Mouse (Mus musculus) myocyte (in vitro differentiated cells): ENCODE measurements at regions not wholly inside any gene's neighbourhood (a gene's known extent, or its start where the extent isn't known, plus 50 kb on each side); places are given as distances from the start of the nearest gene placed in this dataset.

ENCODE experiments used
- H3K27me3 ChIP-seq: one replicate; pipeline ENCODE4 v1.6.1; 2011; ENCODE audit not compliant: control insufficient read depth, insufficient read depth, insufficient read length
- H3K36me3 ChIP-seq: one replicate; pipeline ENCODE4 v1.6.1; 2011; ENCODE audit not compliant: control insufficient read depth, insufficient read depth
- H3K4me2 ChIP-seq: one replicate; pipeline ENCODE4 v1.6.1; 2011; ENCODE audit warnings: low read depth, control low read depth
- H3K4me3 ChIP-seq: one replicate; pipeline ENCODE4 v1.5.1; 2011; ENCODE audit warnings: mild to moderate bottlenecking, control low read depth, moderate library complexity
- H3K79me2 ChIP-seq: one replicate; pipeline ENCODE4 v1.6.1; 2011; ENCODE audit not compliant: control insufficient read depth, insufficient read depth
- H3ac ChIP-seq: one replicate; pipeline ENCODE4 v1.6.1; 2011; ENCODE audit not compliant: control insufficient read depth, insufficient read length
- CEBPB ChIP-seq: IDR thresholded peaks from 2 replicates; pipeline ENCODE4 v1.6.1; 2011; ENCODE audit warnings: mild to moderate bottlenecking, moderate library complexity; ENCODE audit not compliant: poor library complexity, insufficient read depth, severe bottlenecking
- E2F4 ChIP-seq: IDR thresholded peaks from one replicate; pipeline ENCODE4 v1.6.1; 2011; ENCODE audit warnings: mild to moderate bottlenecking, control low read depth, moderate library complexity; ENCODE audit not compliant: insufficient read depth
- MAX ChIP-seq: IDR thresholded peaks from one replicate; pipeline ENCODE4 v1.6.1; 2011; ENCODE audit warnings: low read depth, mild to moderate bottlenecking, control low read depth
- MYOD1 ChIP-seq, 3 experiments: IDR thresholded peaks; one replicate each; pipeline ENCODE4 v1.6.1; 2011; ENCODE audit warnings: control low read depth in 2 of 3, low read depth in 2 of 3, mild to moderate bottlenecking in 2 of 3, moderate library complexity in 1 of 3; ENCODE audit not compliant: insufficient read length in 2 of 3, control insufficient read depth in 1 of 3
- MYOG ChIP-seq, 3 experiments: IDR thresholded peaks; one replicate each; pipeline ENCODE4 v1.6.1; 2011; ENCODE audit warnings: control low read depth in 2 of 3, low read depth in 2 of 3, mild to moderate bottlenecking in 2 of 3; ENCODE audit not compliant: insufficient read length in 2 of 3, control insufficient read depth in 1 of 3, insufficient read depth in 1 of 3
- POLR2A ChIP-seq: IDR thresholded peaks from one replicate; pipeline ENCODE4 v1.6.1; 2011; ENCODE audit warnings: low read depth, mild to moderate bottlenecking, control low read depth, moderate library complexity; ENCODE audit not compliant: insufficient read length
- POLR2AphosphoS2 ChIP-seq: IDR thresholded peaks from one replicate; pipeline ENCODE4 v1.6.1; 2011; ENCODE audit warnings: low read depth, control low read depth; ENCODE audit not compliant: insufficient read length
- REST ChIP-seq: IDR thresholded peaks from one replicate; pipeline ENCODE4 v1.6.1; 2011; ENCODE audit warnings: mild to moderate bottlenecking, control low read depth, moderate library complexity; ENCODE audit not compliant: insufficient read depth, insufficient read length
- SRF ChIP-seq: IDR thresholded peaks from one replicate; pipeline ENCODE4 v1.6.1; 2011; ENCODE audit warnings: low read depth; ENCODE audit not compliant: control insufficient read depth, insufficient read length
- TCF12 ChIP-seq: IDR thresholded peaks from one replicate; pipeline ENCODE4 v1.6.1; 2011; ENCODE audit warnings: mild to moderate bottlenecking, control low read depth; ENCODE audit not compliant: poor library complexity, insufficient read depth, severe bottlenecking
- TCF3 ChIP-seq: IDR thresholded peaks from one replicate; pipeline ENCODE4 v1.6.1; 2011; ENCODE audit warnings: low read depth, control low read depth; ENCODE audit not compliant: insufficient read length
- USF1 ChIP-seq: IDR thresholded peaks from one replicate; pipeline ENCODE4 v1.6.1; 2011; ENCODE audit warnings: low read depth, mild to moderate bottlenecking, control low read depth, moderate library complexity

GRCm38 (mm10) chr10:126625466-126625865 is 275.7 kb downstream of the Atp23 start:
- Histone ChIP-seq H3K79me2 (no peaks in the 10 kb centered on the region), H3K4me2 (no peak overlapping the region), H3ac (no peak overlapping the region), H3K4me3 (no peak overlapping the region), H3K27me3 (no peaks in the 10 kb centered on the region), H3K36me3 (no peaks in the 10 kb centered on the region)
- TF ChIP-seq MAX (no peak), REST (peak; percentile 25)

- Histone ChIP-seq H3K27me3 (no peaks in the 10 kb centered on the region), H3K36me3 (no peaks in the 10 kb centered on the region), H3K4me2 (no peak overlapping the region), H3ac (no peak overlapping the region), H3K79me2 (no peaks in the 10 kb centered on the region), H3K4me3 (no peak overlapping the region)
- TF ChIP-seq POLR2AphosphoS2 (no peak), REST (no peak), MAX (no peak), MYOG (IDR thresholded peaks at IDR 0.05; ENCODE audit: control insufficient read depth in 1 of 3, insufficient read depth in 1 of 3, insufficient read length in 2 of 3, low read depth in 2 of 3) (no peak), MYOD1 (IDR thresholded peaks at IDR 0.05; ENCODE audit: control insufficient read depth in 1 of 3, insufficient read length in 2 of 3, low read depth in 2 of 3) (no peak), TCF3 (no peak), USF1 (no peak), SRF (no peak), CEBPB (no peak), E2F4 (no peak), TCF12 (no peak), POLR2A (no peak)
These were observed 280.4 kb downstream of the Atp23 start for GRCm38 (mm10) chr10:126620802-126621201.

GRCm38 (mm10) chr10:126619970-126620369 is 281.2 kb downstream of the Atp23 start:
- Histone ChIP-seq H3K36me3 (no peaks in the 10 kb centered on the region), H3K4me2 (no peak overlapping the region), H3K79me2 (no peaks in the 10 kb centered on the region), H3K4me3 (no peak overlapping the region), H3K27me3 (no peaks in the 10 kb centered on the region), H3ac (no peak overlapping the region)
- no peak for TF ChIP-seq TCF3
- TF ChIP-seq E2F4 = no peak
- TF ChIP-seq REST = no peak
- no peak for TF ChIP-seq MYOD1 (IDR thresholded peaks at IDR 0.05; ENCODE audit: control insufficient read depth in 1 of 3, insufficient read length in 2 of 3, low read depth in 2 of 3)
- no peak for TF ChIP-seq USF1
- TF ChIP-seq POLR2AphosphoS2 = no peak
- no peak for TF ChIP-seq SRF
- TF ChIP-seq CEBPB = no peak
- no peak for TF ChIP-seq MAX
- TF ChIP-seq MYOG (IDR thresholded peaks at IDR 0.05; ENCODE audit: control insufficient read depth in 1 of 3, insufficient read depth in 1 of 3, insufficient read length in 2 of 3, low read depth in 2 of 3) = no peak
- TF ChIP-seq POLR2A = no peak
- TF ChIP-seq TCF12 = no peak

GRCm38 (mm10) chr10:126612226-126612625 is 288.9 kb downstream of the Atp23 start:
- Histone ChIP-seq H3K27me3 (no peaks in the 10 kb centered on the region), H3K4me3 (no peak overlapping the region), H3K79me2 (no peaks in the 10 kb centered on the region), H3K36me3 (no peaks in the 10 kb centered on the region), H3K4me2 (no peak overlapping the region), H3ac (no peak overlapping the region)
- TF ChIP-seq MYOG (IDR thresholded peaks at IDR 0.05; ENCODE audit: control insufficient read depth in 1 of 3, insufficient read depth in 1 of 3, insufficient read length in 2 of 3, low read depth in 2 of 3) (no peak), POLR2AphosphoS2 (no peak), CEBPB (no peak), E2F4 (no peak), USF1 (no peak), SRF (no peak), REST (no peak), MYOD1 (IDR thresholded peaks at IDR 0.05; ENCODE audit: control insufficient read depth in 1 of 3, insufficient read length in 2 of 3, low read depth in 2 of 3) (no peak), POLR2A (no peak), TCF12 (no peak), MAX (no peak), TCF3 (no peak)

GRCm38 (mm10) chr10:126610506-126610905 is 290.6 kb downstream of the Atp23 start:
- no peaks in the 10 kb centered on the region for H3K36me3 ChIP-seq
- no peak for TF ChIP-seq TCF3
- no peak for TF ChIP-seq POLR2A
- no peak overlapping the region for H3K4me2 ChIP-seq
- H3K4me3 ChIP-seq = no peak overlapping the region
- H3K27me3 ChIP-seq = no peaks in the 10 kb centered on the region
- H3ac ChIP-seq = no peak overlapping the region
- no peaks in the 10 kb centered on the region for H3K79me2 ChIP-seq
